Mouse (Mus musculus) erythroid progenitor cell, adult 5-6 weeks (primary cell): ENCODE measurements around the gene Ssh2. TPM values are rescaled to one million over a fixed set of nuclear protein-coding genes. Genes with fewer than 3 reads are reported as not detected.
A peak's percentile ranks its signal among the peaks of the same experiment; 100 is the strongest.

Experiments
- ATAC-seq: replicated peaks from 2 replicates; pipeline ENCODE4 v1.8.0; 2016; ENCODE audit warnings: moderate number of reproducible peaks, mild to moderate bottlenecking, moderate TSS enrichment, inconsistent platforms; ENCODE audit not compliant: poor library complexity, low FRiP score, severe bottlenecking
- total RNA-seq, 2 experiments: library from RNA; stranded (forward) in 1 of 2; stranded (reverse) in 1 of 2; fragments of 150-400 nt in 1 of 2; fragments of 186-747, 209-891 nt in 1 of 2; gene quantifications; 2 replicates each; pipeline versions ENCODE4 v1.2.3 to v1.2.4; 2015 to 2017; ENCODE audit warnings: low replicate concordance in 2 of 2

Gene Ssh2
- total RNA-seq, 2 experiments from 2014 or later: 18.8 to 44.0 TPM

DNA sequence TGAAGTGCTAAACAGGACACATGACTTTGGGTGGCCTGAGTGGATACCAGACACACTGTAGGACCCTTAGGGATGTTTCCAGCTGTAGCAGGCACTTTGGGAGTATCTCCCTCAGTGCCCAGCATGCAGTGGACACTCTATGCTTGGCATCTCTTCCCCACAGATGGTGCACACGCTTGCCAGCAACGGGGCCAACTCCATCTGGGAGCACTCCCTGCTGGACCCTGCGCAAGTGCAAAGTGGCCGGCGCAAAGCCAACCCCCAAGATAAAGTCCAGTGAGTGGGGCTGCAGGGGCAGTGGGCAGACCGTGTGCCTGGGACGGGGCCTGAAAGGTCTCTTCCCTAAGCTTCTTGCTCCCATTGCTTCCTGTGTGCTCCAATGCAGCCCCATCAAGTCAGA, 283.3 kb downstream of the Ssh2 start:
- no peak for ATAC-seq

DNA sequence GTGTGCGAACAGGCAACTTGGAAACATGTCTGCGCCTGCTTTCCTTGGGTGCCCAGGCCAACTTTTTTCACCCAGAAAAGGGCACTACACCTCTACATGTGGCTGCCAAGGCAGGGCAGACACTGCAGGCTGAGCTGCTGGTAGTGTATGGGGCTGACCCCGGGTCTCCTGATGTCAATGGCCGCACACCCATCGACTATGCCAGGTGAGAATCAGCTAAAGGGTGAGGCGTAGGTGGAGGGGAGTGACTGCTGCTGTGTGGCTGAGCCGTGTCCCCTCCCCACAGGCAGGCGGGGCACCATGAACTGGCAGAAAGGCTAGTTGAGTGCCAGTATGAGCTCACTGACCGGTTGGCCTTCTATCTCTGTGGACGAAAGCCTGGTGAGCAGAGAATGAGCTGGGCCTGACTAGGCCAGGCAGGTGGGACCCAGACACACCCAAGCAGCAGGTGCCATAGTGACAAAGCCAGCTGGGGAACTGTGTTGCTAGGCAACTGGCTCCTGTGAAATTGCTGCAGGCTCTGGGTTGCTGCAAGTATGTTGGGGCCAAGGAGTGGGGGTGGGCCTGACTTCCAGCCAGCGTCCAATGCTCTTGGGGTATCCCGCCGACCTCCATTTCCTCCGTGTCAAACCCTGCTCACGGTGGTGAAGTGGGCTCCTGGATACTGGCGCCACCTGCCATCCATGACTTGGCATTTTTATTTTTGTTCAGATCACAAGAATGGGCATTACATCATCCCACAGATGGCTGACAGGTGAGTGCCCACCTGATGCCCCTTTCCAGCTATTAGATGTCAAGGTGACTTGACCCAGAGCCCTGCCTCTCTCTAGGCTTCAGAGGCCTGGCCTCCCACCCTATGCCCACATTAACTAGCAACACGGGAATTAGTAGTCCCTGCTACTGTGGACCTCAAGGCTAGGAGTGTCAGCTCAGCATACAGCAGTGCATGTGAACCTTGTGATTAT, 284.6 kb downstream of the Ssh2 start:
- ATAC-seq: no peak

DNA sequence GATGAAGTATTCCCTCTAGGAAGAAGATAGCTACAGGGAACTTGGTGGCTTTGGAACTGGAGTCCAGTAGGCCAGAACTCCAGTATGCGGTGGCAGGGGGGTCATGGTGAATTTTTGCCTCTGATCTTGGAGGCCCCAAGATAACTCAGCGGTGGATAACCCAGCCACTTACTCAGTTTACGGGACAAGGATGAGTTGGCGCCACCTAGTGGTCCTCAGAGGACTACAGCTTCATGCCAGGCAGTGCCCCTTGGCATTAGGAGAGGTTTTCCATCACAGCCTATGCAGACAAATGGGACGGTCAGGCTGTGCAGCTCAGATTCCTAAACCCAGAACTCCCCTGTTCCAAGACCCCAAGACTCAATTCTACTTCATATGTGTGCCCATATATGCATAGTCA, 285.3 kb downstream of the Ssh2 start:
- peak; percentile 64 for ATAC-seq

DNA sequence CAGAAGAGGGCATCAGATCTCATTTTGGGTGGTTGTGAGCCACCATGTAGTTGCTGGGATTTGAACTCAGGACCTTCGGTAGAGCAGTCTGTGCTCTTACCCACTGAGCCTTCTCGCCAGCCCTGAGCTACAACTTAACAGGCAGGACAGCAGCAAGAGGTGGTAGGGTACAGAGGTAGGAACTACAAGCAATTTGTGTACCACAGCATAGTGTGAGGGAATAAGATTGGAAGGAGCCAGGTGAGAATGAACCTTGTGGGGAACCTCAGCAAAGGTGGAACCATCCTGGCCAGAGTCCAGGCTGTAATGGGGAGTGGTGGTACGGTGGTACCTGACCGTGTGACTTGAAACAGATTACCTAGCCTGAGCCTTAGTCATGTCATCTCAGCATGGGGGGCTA, 285.9 kb downstream of the Ssh2 start:
- ATAC-seq: no peak

DNA sequence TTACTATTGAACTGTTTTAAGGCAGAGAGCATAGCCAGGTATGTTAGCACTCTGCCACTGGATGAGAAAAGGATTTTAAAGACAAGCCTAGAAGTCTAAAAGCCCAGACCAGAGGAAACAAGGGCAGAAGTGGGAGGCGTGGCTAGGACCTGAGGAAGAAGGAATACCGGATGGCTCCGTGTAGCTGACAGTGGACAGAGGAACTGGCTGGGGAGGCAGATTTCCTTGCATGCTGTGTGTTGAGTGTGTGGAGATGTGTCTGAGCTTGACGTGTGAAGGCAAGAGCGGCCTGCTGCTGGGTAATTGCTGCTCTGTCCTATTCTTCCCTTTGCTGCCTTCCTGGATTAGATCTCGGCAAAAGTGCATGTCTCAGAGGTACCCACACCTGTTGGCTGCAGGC, 286.4 kb downstream of the Ssh2 start:
- no peak for ATAC-seq

DNA sequence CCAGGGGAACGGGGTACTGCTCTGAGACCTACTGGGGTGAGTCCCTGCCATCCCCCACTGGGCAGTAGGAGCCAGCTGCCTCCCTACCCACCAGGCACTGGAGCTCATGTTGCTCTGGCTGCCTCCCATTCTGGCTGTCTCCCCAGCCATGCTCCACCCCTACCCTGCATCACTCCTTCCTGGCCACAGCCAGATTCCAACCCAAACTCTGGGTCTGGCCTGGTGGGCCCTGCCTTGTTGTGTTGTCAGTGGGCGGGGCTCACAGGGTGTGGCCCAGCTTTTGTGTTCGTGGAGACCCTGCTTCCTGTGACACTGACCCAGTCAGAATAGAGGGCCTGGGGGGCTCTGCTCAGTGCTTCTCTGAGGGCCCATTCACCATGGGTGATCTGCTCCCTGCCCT, 287.4 kb downstream of the Ssh2 start:
- ATAC-seq: no peak

DNA sequence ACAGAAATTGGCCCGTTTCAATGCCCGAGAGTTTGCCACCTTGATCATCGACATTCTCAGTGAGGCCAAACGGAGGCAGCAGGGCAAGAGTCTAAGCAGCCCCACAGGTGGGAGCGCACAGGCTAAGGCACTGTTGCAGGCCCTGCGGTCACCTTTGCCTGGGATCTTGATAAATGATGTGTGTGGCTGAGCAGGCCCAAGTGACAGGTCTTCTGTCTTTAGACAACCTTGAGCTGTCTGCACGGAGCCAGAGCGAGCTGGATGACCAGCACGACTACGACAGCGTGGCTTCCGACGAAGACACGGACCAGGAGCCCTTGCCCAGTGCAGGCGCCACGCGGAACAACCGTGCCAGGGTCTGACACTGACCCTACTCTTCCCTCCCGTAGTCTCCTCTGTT, 288.3 kb downstream of the Ssh2 start:
- ATAC-seq: no peak

DNA sequence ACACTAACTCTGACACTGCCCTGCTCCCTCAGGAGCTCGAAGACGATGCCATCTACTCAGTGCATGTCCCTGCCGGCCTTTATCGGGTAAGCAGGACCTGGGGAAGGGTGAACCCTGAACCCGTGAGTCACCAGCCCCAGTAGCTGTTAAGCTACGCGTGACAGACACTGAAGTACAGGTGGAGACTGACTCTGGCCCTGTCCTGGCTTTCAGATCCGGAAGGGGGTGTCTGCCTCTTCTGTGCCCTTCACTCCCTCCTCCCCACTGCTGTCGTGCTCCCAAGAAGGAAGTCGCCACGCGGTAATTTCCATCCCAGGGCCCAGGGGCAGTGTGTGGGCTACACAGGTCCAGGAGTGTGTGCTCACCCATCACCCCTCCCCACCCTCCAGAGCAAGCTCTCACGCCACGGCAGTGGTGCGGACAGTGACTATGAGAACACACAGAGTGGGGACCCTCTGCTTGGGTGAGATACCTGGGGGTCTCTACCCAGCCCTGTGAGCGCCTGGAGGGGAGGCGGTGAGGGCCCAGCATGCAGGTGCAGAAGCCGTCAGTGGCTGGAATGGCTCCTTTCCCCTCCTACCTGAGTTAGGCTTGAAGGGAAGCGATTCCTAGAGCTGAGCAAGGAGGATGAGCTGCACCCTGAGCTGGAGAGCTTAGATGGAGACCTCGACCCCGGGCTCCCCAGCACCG, 289.3 kb downstream of the Ssh2 start:
- ATAC-seq: no peak

DNA sequence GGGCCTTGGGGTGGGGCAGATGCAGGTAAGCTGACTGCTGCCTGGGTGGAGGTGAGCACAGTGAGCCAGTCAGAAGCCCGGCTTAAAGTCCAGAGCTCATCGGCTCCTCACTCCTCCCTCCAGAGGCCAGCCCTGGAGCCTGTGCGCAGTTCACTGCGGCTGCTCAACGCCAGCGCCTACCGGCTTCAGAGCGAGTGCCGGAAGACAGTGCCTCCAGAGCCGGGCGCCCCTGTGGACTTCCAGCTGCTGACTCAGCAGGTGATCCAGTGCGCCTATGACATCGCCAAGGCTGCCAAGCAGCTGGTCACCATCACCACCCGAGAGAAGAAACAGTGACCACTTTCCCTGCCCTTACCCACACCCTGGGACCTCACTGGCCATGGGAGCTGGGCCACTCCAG, 290.2 kb downstream of the Ssh2 start:
- no peak for ATAC-seq

DNA sequence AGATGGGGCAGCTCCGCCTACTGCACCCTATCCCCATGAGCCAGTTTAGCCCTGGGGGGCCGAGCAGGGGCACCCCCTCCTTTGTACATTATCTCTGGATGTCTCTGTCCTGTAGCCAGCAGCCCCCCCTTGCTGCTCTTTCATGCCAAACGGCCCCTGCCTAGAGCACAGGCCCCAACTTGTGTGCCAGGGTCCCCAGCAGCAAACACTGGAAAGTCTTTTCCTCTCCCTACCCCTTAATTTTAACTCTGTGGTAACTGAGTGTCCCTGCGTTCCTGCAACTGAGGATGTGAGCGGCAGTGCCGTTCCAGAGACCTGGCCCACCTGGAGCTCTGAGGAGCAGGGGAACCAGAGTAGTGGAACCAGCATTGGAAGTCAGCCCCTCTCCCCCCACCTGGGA, 290.9 kb downstream of the Ssh2 start:
- ATAC-seq: no peak

DNA sequence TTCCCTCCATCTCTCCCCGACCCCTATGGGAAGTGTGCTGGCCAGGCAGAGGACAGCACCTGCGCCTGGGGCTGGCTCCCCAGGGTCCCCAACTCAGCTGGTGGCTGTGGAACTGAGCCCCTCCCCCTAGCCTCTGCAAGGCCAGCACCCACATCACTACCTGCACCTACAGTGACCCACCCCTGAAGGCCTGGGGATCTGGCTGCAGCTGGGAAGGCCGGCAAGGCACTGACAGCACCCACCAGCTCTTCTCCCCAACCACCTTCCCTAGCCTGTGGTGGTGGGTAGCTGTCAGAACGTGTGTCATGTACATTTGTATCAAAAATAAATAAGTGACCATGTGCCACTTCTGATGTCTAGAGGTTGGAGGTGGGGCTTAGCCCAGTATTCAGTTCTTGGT, 291.3 kb downstream of the Ssh2 start:
- ATAC-seq: no peak

DNA sequence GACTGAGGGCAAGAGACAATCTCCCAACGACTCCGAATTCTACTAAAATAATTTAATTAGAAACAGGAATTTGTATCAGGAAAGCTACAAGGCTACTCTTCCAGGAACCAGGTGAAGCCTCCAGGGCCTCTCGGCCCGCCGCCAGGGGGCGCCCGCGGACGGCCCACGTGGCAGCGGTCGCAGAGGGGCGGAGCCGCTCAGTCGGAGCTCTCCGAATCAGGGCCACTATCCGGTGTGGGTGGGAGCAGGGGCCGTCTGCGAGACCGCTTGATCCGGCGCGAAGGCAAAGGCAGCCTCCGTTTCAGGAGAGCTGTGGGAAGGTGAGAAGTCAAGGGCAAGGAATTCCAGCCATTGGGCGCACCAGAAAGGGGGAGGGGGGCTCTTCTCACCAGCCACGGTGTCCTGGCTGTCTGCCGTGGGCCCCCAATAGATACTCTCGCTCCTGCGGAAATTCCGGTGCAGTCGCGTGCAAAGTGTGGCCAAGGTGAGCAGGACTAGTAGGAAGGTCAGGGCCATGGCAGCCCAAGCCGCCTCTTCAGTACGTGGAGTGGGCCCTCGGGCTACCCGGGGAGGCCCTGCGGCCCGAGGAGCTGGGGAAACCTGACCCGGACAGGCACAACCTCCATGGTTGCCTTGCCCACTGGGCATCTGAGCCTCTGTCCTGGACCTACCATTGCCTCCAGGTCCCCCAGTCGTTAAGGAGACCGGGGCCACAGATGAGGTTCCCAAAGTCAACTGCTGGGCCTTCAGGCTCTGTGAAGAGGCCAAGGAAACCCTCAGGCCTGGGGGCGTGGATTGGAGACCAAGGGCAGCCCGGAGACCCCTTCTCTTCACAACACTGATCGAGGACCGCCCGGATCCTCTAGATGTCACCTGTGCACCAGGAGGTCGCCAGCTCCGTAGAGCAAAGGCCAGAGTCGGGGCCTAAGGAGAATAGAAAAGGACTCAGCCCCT, 292.3 kb downstream of the Ssh2 start:
- peak; percentile 58 for ATAC-seq

Other genes starting within 250 kb of the Ssh2 start
- 2.2 TPM in 1 of 2 replicates, not detected in the other for gene Slc6a4, start 217.7 kb upstream of the Ssh2 start, total RNA-seq (2015; ENCODE audit: low replicate concordance)
- not detected in 2 replicates for gene Slc6a4, start 217.7 kb upstream of the Ssh2 start, total RNA-seq (2017; ENCODE audit: low replicate concordance)
- 10.5 and 44.7 TPM in 2 replicates for gene Nsrp1, start 137.9 kb upstream of the Ssh2 start, total RNA-seq (2015; ENCODE audit: low replicate concordance)
- 4.1 and 13.5 TPM in 2 replicates for gene Nsrp1, start 137.9 kb upstream of the Ssh2 start, total RNA-seq (2017; ENCODE audit: low replicate concordance)
- 1.4 and 5.4 TPM in 2 replicates for gene Efcab5, start 27.3 kb upstream of the Ssh2 start, total RNA-seq (2015; ENCODE audit: low replicate concordance)
- gene Efcab5, start 27.3 kb upstream of the Ssh2 start, total RNA-seq (2017; ENCODE audit: low replicate concordance): 3.7 and 5.1 TPM in 2 replicates
- not detected in 2 replicates for gene Coro6, start 246.1 kb downstream of the Ssh2 start, total RNA-seq (2015; ENCODE audit: low replicate concordance)
- not detected in 2 replicates for gene Coro6, start 246.1 kb downstream of the Ssh2 start, total RNA-seq (2017; ENCODE audit: low replicate concordance)